Mouse (Mus musculus): ENCODE results near the gene Rxfp4.

Gene Rxfp4

DNA sequence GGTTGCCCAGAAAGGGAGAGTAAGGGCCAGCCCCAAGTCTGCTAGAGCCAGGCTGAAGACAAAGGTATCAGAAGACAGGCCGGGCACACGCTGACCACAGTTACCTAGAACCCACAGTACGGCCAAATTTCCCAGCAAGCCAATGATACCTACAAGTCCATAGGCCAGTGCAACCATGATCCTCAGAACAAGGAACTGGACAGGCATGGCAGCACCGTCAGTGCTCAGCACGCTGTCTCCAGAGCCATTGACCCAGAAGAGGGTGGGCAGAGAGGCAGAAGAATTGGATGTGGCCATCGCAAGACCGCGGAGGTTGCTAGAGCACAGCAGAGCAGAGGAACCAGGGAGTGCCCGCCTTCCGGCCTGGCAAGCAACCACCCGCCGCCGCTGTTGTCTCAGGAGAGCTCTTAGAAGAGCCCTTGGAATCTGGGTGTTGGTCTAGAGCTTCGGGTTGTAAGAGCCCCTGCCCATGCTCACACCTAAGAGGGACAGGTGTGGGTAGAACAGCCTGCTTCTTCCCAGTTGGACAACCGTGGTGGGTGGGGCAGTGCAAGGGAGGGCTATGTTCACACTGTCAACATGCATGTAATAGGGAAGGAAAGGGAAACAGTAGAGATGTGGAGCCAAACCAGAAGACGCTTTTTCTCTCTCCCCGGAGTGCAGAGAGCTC, at the start of gene Rxfp4:
Gene Rxfp4 (minus strand): TSS at position 297 of the 670 bp plus-strand sequence.
- DNase-seq (ENCODE audit: low read depth, low spot score) = no peak

DNA sequence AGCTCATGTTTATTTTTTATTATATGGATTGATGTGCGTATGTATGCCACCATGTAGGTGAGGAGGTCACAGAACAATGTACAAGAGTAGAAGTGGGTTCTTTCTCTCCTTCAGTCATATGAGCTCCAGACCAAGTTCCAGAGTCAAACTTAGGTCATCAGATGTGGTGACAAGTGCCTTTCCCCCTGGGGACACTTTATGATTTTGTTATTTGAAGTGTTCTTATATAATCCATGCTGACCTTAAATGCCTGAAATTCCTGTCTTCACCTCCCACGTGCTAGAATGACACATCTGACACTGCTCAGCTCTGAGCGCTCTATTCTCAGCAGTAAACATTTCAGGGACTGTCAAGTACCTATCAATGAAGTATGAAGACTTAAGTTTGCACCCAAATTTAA, 48.3 kb upstream of the Rxfp4 start:
- no peak for DNase-seq (ENCODE audit: low read depth, low spot score)

DNA sequence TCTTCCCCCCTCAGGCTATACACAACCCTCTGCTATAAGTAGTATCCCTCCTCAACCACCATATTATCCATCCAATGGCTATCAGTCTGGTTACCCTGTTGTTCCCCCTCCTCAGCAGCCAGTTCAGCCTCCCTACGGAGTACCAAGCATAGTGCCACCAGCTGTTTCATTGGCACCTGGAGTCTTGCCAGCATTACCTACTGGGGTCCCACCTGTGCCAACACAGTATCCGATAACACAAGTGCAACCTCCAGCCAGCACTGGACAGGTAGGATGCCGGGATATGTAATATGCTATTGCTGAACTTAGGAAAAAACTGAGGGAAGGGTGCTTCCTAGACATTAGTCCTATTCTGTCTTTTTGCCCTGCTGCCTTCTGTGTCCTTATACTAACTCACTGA, 47.3 kb upstream of the Rxfp4 start:
- no peak for DNase-seq (ENCODE audit: low read depth, low spot score)

DNA sequence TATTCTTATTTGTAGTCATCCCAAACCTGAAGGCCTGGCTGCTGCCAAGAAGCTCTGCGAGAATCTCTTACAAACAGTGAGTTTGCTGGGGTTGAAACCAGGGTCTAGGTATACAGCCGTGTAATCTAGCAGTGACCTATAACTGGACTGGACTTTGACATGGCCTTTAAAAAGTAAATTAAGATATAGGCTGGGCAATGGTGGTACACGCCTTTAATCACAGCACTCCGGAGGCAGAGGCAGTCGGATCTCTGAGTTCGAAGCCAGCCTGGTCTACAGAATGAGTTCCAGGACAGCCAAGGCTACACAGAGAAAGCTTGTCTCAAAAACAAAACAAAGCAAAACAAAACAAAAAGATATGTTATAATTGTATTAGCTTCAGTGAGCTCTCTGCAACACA, 45.9 kb upstream of the Rxfp4 start:
- no peak for DNase-seq (ENCODE audit: low read depth, low spot score)

DNA sequence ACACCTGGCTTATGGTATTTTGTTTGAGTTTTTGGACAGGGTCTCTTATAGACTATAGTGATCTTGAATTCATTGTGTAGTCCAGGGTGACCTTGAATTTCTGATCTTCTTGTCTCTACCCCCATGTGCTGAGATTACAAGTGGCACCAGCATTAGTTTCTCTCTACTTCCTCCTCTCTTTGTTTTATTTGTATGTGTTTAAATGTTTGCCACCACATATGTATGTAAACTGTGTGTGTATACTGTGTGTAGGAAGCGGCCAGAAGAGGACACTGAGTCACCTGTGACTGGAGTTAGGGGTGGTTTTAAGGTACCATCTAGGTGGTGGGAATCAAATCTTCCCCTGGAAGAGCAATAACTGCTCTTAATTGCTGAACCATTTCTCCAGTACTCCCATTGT, 45.1 kb upstream of the Rxfp4 start:
- no peak for DNase-seq (ENCODE audit: low read depth, low spot score)

DNA sequence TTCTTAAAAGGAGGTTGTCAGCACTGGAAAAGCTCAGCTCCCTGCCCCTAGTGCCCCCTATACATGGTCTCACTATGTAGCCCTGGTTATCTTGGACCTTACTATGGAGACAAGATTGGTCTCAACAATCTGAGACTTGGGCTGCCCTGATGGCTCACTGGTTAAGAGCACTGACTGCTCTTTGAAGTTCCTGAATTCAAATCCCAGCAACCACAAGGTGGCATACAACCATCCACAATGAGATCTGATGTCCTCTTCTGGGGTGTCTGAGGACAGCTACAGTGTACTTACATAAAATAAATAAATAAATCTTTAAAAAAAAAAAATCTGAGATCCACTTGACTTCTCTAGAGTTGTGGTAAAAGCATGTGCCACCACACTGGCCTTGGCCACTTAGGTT, 42.6 kb upstream of the Rxfp4 start:
- DNase-seq (ENCODE audit: low read depth, low spot score) = no peak

DNA sequence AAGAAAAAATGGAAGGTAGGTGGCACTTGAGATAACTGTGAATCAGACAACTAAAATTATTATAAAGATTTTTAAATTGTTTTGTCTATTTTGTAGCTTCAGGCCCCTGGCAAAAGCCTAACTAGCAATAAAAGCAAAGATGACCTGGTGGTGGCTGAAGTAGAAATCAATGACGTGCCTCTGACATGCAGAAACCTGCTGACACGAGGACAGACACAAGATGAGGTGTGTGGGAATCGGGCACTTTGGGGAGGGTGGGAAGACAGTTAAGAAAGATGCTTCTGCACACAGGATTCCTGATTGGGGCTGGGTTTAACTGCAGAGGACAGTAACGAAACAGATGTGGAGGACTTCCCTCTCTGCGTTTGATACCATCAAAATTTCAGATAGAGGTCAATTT, 36.1 kb upstream of the Rxfp4 start:
- DNase-seq (ENCODE audit: low read depth, low spot score) = no peak

DNA sequence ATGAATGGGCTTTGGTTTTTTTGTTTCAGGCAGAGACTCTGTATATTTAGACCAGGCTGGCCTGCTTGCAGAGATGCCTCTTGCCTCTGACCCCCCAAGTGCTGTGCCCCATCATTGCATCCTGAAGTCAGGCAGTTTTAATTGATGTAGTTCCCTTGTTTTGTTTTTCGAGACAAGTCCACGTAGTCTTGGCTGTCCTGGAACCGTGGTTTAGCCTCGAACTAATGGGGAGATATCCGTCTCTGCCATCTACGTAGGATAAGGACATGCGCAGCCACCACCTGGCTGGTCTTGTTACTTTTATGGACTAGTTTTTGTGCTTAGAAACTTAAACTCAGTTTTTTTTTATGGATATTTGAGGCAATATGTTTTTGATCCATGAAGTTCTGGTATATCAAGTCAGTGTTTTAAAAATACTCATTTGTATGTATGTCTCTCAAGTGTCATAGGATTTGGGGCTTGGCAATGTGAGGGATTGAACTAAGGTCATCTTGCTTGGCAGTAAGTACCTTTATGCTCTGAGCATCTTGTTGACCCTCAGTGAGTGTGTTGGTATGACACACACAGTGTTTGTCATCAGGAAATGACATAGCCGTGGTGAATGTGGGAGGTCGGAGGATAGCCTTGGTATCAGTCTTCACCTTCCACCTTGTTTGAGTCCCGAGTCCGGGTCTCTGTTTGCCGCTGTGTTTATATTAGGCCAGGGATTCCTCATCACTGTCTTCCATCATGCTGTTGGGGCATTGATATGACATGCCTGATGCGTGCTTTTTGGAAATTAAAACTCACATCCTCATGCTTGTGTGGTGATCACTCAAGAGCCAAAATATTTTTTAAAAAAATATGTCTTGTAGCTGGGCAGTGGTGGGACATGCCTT, 34.0 kb upstream of the Rxfp4 start:
- peak; percentile 30 for DNase-seq (ENCODE audit: low read depth, low spot score)

DNA sequence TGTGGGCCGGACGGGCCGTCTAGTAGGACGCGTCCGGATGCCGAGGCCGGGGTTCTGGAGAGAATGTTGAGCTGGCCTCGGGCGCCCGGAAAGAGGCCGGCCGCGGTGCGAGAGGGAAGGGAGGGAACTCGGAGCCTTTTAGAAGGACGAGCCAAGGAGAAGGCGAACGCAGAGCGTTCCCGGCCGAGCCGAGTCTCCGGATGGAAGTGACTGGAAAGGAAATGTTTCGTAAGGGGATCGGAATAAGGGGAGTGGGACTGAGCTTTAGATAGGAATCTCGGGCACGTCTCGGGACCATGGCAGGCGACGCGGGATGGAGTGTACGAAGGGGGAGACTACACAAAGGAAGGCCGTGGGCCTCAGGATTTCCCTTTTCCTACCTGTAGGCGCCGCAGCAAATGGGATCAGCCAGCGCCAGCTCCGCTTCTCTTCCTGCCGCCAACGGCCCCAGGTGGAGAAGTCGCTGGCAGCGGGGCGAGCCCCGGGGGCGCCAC, 33.1 kb upstream of the Rxfp4 start:
- peak; percentile 64 for DNase-seq (ENCODE audit: low read depth, low spot score)

DNA sequence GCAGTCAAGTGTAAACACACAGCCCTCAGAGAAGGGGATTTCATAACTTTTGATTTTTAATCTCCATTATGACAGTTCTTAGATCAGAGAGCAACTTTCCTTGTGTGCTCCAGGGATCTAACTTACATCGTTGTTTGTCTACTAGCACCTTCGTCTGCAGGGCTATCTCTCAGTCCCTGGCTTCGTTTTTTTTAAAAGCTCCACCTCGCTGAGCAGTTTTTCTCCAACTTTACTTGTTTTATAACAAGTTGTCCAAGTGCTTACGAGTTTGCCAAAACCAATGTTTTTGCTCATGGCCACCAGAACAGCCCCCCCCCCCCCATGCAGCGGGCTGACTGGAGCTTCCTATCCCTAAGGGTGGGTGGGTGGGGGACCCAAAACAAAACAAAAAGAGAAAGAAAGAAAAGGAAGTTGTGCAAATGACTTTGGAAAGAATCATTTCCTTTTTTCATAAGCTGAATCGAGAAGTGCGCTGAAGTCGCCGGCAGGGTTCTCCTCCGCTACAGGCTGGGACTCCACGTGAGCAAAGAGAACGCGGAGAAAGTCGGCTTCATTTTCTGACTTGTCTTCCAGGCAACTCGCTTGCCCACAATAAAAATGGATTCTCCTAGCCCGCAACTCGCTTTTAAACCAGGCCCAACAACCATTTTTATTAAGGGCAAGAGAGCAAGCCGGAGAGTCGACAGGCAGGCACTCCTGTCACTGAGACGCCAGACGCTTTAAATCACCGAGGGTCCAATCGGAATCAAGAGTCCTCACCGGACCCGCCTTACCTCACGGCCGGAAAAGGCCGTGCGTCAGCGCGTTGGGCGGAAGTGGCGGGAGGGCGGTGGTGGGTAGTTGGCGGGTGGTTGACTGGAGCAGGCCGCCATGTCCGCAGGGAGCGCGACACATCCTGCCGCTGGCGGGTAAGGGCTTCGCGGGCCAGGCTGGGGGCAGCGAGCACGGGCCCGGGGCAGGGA, 32.3 kb upstream of the Rxfp4 start, which contains the start of gene Khdc4:
Gene Khdc4 (plus strand): TSS at position 824 of the 962 bp plus-strand sequence.
- peak; percentile 97 for DNase-seq (ENCODE audit: low read depth, low spot score)

DNA sequence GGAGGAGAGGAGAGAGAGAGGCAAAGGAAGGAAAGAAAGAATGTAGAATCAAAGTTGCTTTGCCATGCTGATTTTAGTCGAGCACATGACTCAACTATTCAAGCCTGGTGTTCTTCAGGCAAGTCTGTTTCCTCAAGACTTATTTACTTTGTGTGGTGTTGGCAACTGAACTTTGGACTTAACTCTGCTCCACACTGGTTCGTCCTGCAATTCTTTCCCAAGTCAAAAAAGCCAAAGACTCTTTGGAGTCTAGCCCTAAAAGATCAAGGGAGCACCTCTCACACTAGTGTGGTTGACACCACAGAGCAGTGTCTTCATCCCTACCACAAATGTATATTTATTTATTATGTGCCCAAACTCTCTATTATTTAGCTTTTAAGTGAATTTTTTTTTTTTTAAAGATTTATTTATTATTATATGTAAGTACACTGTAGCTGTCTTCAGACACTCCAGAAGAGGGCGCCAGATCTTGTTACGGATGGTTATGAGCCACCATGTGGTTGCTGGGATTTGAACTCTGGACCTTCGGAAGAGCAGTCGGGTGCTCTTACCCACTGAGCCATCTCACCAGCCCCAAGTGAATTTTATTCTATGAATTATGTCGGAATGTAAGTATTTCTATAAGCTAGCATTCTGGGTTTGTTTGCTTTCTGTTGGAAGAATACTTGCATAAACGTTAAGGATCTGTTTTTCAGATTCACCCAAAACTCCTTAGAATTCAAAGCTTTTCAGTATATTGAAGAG, 31.5 kb upstream of the Rxfp4 start:
- no peak for DNase-seq (ENCODE audit: low read depth, low spot score)

DNA sequence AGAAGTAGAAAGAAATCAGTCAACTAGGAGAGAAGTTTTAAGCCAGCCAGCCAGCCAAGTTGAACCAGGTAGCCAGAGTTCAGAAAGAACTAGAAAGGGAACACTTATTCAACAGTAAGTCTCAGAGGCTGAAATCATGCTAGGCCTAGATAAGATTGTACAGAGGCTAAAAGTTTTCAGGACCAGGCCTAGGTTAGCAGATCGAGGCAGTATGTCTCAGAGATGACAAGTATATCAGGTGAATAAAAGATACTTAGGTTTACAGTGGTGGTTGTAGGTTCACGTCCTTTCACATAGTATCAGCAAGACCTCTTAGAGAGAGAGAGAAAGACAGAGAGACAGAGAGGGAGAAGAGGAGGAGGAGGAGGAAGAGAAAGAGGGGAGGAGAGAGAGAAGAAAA, 30.9 kb upstream of the Rxfp4 start:
- no peak for DNase-seq (ENCODE audit: low read depth, low spot score)

DNA sequence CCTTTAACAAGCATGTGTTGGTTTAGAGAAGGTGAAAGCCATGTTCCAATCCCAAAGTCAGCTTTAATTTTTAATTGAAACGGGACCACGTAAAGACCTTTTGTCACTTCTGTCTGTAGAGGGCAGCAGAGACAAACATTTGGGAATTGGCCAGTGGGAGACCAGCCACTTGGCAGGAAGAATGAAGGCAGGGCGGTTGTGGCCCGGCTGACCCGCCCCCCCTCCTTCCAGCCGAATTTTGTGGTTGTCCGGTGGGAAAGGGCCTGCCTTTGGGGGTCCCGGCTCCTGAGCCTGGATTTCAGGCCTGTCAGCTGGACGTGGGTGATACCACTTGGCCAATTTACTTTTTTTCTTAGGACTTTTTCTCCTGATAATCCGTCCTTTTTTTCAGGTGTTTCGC, 24.5 kb upstream of the Rxfp4 start:
- peak; percentile 87 for DNase-seq (ENCODE audit: low read depth, low spot score)

DNA sequence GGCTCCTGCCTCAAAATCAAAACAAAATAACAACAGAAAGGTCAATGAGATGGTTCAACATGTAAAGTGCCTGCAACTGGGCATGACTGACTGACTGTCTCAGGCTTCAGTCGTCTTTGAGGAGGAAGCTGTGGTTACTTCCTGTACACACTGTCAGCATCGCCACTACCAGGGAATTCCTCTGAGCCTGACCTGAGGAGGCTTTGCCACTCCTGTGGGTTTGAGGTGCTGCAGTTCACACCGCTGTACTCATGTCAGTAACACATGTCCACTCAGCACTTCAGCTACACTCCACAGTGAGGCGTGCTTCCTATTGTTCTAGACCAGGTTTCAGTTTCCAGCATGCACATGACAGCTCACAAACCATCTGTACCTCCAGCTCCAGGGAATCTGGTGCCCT, 11.2 kb upstream of the Rxfp4 start:
- peak; percentile 45 for DNase-seq (ENCODE audit: low read depth, low spot score)

DNA sequence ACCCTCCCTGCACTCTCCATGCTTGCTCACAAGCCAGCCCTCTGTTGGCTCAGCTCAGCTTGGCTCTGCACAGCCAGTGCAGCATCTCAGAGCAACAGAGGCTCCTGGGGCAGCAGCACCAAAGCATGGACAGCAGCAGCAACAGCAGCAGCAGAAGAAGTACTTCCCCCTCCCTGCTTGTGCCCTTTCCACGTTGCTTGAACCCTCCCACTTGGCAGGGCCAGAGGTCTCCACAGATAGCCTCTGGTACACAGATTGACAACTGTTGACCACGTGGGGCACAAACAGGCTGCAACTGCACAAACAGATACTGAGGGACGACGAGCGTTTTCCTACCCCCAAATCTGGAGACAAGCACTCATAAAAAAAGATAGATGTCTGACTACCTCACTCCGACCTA, 6.9 kb upstream of the Rxfp4 start:
- no peak for DNase-seq (ENCODE audit: low read depth, low spot score)

DNA sequence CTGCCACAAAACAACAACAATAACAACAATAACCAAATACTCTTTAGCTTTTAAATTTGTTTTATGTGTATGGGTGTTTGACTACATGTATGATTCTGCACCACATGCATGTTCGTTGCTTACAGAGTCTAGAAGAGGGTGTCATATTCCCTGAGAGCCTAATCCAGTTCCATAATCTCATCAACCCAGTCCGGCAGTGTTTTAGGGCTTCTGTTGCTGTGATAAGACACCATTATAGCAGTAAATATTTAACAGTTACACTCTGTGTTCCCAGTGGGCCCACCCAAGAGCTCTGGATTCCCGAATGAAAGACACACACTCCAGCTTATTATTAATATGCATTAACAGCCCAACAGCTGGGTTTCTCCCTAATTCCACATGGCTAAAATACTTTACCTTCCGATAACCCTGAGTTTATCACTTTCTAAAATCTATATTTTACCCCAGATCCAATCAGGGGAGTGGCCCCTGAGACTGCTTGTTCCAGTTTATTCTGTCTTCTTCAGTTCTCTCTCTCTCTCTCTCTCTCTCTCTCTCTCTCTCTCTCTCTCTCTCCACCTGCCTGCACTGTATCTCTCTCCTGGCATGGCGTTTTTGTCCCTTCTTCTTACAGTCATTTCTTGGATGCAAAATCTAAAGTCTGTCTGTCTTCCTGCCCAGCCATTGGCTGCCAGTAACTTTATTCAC, 5.6 kb upstream of the Rxfp4 start:
- DNase-seq (ENCODE audit: low read depth, low spot score) = no peak

DNA sequence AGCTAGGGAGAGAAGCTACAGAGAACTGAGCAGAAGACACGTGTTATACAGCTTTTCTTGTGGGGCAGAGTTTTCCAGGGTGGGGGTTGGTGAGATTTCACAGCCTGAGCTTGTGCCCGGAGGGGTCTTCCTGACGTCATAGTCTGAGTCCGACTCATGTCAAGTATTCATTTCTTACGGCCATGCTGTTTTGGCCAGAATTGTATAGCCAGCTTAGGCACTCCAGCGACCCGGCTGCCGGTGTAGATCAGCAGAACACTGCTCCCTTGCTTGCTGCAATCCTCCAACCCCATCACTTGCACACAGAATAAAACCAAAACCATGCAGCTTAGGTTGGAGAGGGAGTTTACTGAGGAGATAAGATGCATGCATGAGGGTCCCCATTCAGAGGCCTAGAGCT, 2.7 kb upstream of the Rxfp4 start:
- no peak for DNase-seq (ENCODE audit: low read depth, low spot score)

DNA sequence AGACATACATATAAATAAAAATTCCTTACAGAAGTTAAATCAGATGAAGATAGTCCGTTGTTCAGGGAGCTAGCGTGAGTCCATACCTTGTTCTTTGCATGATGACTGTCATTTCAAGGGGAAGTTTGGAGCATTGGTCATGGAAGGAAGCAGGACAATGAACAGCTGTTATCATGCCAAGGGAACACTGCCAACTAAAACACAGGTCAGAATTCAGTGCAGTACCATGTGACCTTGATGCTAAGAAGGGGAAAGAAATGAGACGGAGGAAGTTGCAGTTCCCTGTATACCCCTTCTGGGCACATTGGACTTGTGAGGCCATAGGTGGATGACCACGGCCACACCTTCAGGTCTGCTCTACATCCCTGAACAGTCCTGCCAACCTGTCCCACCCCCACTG, 1.7 kb upstream of the Rxfp4 start:
- DNase-seq (ENCODE audit: low read depth, low spot score) = no peak

DNA sequence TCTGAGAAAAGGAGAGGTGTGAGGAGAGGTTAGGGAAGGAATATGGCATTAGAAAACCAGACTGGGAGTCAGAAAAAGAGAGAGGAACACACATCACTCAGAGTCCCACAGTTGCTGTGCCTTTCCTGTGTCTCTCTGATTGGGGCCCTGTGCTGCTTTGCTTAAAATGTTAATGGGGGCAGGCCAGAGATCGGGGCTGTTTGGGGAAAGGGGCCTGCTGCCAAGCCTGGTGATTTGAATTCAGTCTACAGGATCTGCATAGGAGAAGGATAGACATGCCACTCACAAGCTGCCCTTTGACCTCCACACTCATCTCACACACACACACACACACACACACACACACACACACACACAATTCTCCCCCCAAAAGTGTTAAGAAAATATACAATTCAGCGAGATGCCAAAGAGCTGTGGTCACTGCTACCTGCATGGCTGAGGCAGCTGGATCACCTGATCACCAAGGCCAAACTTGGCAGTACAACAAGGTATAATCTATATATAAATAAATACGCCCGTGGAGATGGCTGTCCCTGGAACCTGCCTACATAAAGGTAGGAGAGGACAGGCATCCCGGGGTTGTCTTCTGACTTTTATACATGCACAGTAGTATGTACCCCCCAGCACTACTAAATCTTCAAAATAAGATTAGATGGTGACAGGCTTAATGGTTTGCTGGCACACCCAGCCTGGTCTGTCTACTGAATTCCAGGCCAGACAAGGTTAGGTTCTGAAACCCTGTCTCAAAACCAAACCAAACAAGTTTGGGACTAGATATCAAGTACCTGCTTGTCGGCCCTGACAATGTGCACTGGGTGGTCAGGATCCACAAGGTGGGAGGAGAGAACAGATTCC, 801 bp upstream of the Rxfp4 start:
- DNase-seq (ENCODE audit: low read depth, low spot score) = no peak
